Mouse (Mus musculus): ENCODE results near the gene Tlr2. TPM values are rescaled to one million over a fixed set of nuclear protein-coding genes. Genes with fewer than 3 reads are reported as not detected.
A peak's percentile ranks its signal among the peaks of the same experiment; 100 is the strongest.
"Not testable (repeated sequence)": the region's sequence is repeated elsewhere in the genome, so short reads cannot be mapped to it uniquely, and the experiment has no call there.

Gene Tlr2
- 1.1 and 1.6 TPM in 2 replicates for polyA plus RNA-seq (2016; fragmentation: Nextera tagmentation; extraction: Ambion mirVana)

DNA sequence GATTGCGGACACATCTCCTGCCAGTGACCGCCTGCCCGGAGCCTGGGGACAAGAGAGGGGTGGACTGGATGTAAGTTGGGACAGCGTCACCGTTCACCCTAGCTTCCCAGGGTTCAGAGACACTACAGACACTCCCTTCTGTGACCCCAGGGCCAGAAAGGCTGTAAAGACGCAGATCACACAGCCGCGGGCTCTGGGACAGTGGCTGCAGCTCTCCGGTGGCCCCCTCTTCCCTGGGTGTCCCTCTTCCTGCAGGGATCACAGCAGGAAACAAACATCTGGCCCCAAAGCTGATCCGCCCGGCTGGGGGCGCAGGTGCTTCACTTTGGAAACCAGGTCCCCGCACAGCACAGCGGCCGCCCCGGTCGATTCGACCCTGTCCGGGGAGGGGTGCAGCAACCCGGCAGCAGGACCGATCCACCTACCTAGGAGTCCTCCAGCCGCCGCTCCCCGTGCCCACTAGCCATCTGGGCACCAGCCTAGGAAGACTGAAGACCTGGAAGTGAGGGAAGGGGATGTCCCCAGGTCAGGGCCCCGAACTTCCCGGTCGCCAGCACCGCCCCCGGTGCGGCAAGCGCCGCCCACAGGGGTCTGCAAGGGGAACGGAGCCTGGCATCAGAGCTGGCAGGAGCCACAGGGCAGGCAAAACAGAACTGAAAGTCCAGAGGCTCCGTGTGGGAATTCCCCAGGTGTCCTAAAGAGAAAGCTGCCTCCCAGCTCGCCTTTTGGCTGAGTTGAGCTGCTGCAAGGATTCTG lies at the start of gene Tlr2:
Gene Tlr2 (minus strand): TSS at position 673 of the 756 bp plus-strand sequence.
- DNase-seq (ENCODE audit: low spot score): peak; percentile 70
- peaks cover 10% of the 10 kb centered on the region for H3K4me1 ChIP-seq
- H3K9me3 ChIP-seq (replicated peaks): no peaks in the 10 kb centered on the region
- H3K27ac ChIP-seq (replicated peaks): peak within 1 kb of the TSS; percentile 77
- H3K4me3 ChIP-seq: peak within 1 kb of the TSS; percentile 61
- under 1% methylated on average over 35 of the region's 35 CpGs for WGBS
- H3K27me3 ChIP-seq (ENCODE audit: low read depth, poor library complexity, severe bottlenecking): peaks cover 26% of the 10 kb centered on the region
- H3K36me3 ChIP-seq: no peaks in the 10 kb centered on the region

DNA sequence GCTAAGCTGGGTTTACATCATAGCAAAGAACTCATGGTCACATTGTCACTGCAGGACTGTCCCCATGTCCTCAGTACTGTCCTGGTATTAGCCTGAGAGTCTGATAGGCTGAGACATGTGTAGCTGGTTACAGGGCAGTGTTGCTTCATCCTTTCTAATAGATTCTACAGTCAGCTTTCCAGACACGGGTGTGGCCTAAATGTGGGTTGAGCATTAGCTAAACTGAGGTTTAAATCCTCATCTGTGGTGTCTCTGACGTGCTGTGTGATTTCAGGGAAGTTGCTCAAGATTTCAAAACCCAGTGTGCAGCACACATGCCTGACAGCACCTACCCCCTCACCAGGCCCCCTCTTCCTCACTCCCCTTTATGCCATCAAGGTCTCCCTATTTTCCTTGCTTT lies 43.6 kb upstream of the Tlr2 start:
- Histone ChIP-seq H3K9me3 (replicated peaks) (no peaks in the 10 kb centered on the region), H3K4me3 (no peak overlapping the region), H3K36me3 (no peaks in the 10 kb centered on the region), H3K27me3 (ENCODE audit: low read depth, poor library complexity, severe bottlenecking) (no peaks in the 10 kb centered on the region), H3K4me1 (no peaks in the 10 kb centered on the region), H3K27ac (replicated peaks) (no peak overlapping the region)
- DNase-seq (ENCODE audit: low spot score): no peak
- WGBS: 79% methylated on average over 2 of the region's 2 CpGs

DNA sequence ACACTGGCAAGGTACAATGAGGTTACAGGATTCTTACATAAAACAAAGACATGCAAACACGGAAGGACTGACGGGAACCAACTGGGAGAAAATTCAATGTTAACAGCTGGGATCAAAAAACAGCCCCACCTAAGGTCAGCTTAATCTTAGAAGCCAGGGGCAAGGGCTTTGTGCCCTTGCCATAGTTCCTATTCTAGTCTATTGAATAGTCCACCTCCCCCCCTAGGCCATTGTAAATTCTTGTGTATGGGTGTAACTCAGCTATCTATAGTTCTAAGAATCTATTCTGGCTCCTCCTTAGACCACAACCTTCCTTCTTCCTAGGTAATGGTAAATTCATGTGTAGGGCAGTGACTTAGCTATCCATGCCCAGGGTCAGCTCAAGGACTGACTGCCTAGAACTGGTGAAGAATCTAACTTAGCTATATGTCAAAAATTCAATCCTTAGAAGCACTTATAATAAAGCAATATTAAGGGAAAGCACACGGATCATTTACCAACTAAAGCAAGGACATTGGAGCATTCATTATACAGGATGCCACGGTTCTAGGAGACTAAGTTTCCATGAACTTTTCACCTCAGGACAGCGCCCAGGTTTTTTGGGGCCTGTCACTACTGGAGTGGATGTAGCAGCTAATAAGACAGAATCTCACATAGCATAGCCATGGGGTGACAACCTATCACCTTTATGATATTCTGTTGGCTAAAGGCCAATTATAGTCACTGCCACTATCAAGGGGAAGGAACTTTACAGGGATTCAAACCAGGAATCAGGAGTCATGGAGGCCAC lies 37.9 kb upstream of the Tlr2 start:
- H3K4me3 ChIP-seq; H3K9me3 ChIP-seq (replicated peaks); DNase-seq (ENCODE audit: low spot score); H3K27me3 ChIP-seq (ENCODE audit: low read depth, poor library complexity, severe bottlenecking); H3K36me3 ChIP-seq; H3K4me1 ChIP-seq; H3K27ac ChIP-seq (replicated peaks): not testable (repeated sequence)
- 88% methylated on average over 5 of the region's 5 CpGs for WGBS

DNA sequence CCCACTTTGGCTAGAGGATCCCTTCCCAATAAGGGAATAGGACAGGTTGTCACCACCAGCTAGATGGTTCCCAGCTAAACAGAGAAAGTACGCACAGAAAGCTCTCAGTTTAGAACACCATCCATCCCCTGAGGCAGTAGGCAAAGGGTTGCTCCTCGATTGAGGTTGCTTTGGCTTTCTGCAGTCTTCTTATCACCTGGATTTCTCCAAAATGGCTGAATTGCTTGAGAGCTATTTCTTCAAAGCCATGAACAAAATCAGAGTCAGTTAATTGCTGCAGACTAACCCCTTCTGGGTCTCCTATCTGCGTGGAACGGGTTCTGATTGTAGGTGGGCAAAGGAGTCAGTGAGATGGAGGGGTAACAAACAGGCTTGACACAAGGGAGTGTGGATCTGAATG lies 37.2 kb upstream of the Tlr2 start:
- Histone ChIP-seq H3K27me3 (ENCODE audit: low read depth, poor library complexity, severe bottlenecking) (no peaks in the 10 kb centered on the region), H3K9me3 (replicated peaks) (no peaks in the 10 kb centered on the region; the same call in 1 of the 2 replicates), H3K4me1 (no peaks in the 10 kb centered on the region), H3K27ac (replicated peaks) (no peak overlapping the region), H3K4me3 (no peak overlapping the region), H3K36me3 (no peaks in the 10 kb centered on the region)
- 93% methylated on average over 4 of the region's 4 CpGs for WGBS
- no peak for DNase-seq (ENCODE audit: low spot score)

DNA sequence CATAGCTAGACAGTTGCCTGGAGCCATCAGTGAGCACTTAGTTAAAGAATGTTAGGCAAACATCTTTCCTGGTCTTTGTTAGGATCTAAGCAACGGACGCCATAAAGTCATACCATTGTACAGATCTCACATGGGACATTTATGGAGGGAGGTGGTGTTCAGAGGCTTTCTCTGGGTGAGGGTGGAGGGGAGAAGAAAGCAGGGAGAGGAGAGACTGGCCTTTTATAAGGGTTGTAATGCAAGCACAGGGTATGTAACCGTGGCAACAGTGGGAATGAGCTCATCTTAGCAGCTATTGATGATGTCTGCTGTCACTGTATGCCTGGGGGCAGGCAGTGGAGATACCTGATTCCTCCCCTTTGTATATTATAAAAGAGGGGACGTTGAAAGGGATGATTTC lies 34.7 kb upstream of the Tlr2 start:
- Histone ChIP-seq H3K27me3 (ENCODE audit: low read depth, poor library complexity, severe bottlenecking) (no peaks in the 10 kb centered on the region), H3K27ac (replicated peaks) (no peak overlapping the region), H3K9me3 (replicated peaks) (no peaks in the 10 kb centered on the region; the same call in 1 of the 2 replicates), H3K36me3 (no peaks in the 10 kb centered on the region), H3K4me1 (no peaks in the 10 kb centered on the region), H3K4me3 (no peak overlapping the region)
- WGBS: 84% methylated on average over 4 of the region's 4 CpGs
- DNase-seq (ENCODE audit: low spot score): no peak

DNA sequence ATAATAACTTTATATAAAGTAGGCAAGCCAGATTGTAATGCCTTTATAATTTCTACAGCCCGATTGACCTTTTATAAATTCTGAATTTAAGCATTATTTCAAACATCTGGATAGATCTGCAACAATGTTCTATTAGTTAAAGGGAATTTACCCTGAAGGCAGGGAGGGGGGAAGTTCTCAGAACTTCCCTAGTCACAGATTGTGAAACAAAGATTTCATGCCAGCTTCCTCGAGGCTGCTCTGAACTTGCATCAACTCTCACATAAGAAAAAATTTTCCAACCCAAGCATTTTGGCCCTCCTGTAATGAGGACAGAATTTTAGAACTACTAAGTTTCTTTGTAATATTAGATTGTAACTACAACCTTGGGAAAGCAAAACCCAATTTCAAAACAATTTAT lies 33.5 kb upstream of the Tlr2 start:
- not testable (repeated sequence) for H3K36me3 ChIP-seq; DNase-seq (ENCODE audit: low spot score); H3K27me3 ChIP-seq (ENCODE audit: low read depth, poor library complexity, severe bottlenecking); H3K4me3 ChIP-seq; H3K4me1 ChIP-seq; H3K9me3 ChIP-seq (replicated peaks); H3K27ac ChIP-seq (replicated peaks)
- 91% methylated on average over 2 of the region's 2 CpGs for WGBS

DNA sequence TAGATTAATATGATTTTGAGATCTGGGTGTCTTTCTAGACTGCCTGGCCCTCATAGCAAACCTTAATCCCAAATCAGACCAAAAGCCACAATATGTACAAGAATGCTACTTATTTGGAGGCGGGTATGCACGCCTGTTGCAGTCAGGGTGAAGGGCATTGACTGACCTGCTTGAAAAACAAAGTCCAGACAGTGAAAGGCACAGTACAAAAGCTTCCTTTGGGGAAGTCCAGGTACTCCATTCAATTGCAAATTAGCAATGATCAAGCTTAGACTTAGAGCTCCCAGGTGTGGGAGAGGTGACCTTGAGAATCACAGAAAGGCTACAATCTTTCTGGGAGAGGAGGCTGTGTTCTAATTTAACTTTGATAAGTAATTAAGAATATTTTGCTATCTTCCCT lies 31.3 kb upstream of the Tlr2 start:
- not testable (repeated sequence) for H3K27me3 ChIP-seq (ENCODE audit: low read depth, poor library complexity, severe bottlenecking); H3K4me3 ChIP-seq; H3K4me1 ChIP-seq; H3K27ac ChIP-seq (replicated peaks); DNase-seq (ENCODE audit: low spot score); H3K9me3 ChIP-seq (replicated peaks); H3K36me3 ChIP-seq
- 90% methylated on average over 2 of the region's 2 CpGs for WGBS

DNA sequence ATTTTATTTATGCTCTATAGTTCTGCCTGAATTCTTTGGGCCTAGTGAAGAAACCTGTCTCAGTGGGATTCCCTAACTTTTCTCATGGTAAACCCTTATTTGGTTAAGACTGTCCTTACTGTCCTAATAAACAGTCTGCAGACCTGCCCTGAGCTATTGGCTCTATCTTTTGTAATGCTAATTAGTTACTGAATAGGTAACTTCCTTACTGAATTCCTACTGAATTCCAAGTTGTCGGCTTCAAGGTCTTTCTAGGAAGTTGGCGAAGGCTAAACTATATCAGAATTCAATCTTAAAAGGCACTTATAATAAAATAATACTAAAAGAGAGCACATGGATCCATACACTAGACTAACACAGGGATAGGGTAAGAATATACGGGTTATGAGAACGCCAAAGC lies 30.4 kb upstream of the Tlr2 start:
- not testable (repeated sequence) for H3K4me3 ChIP-seq; H3K27me3 ChIP-seq (ENCODE audit: low read depth, poor library complexity, severe bottlenecking); H3K27ac ChIP-seq (replicated peaks); H3K4me1 ChIP-seq; DNase-seq (ENCODE audit: low spot score); H3K36me3 ChIP-seq; H3K9me3 ChIP-seq (replicated peaks)
- WGBS: 95% methylated on average over 4 of the region's 4 CpGs

DNA sequence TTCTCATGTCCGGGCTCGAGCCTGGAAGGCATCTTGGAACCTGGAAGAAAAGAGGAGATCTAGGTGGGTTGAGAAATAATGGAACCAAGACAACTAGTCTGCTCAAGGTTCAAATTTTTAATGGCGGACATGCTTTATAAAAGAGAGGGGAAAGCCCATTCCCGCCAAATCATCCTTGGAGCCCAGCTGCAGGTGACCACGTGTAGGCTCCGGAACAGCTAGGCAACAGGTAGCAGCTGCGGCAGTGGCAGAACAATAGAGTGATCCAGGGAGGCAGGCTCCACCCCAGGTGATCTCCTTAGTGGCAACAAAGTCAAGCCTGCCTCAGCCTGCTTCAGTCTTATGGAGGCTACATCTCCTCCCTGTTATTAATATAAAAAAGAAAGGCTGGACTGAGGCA lies 30.0 kb upstream of the Tlr2 start:
- H3K27ac ChIP-seq (replicated peaks); DNase-seq (ENCODE audit: low spot score); H3K4me3 ChIP-seq; H3K27me3 ChIP-seq (ENCODE audit: low read depth, poor library complexity, severe bottlenecking); H3K36me3 ChIP-seq; H3K9me3 ChIP-seq (replicated peaks); H3K4me1 ChIP-seq: not testable (repeated sequence)
- 90% methylated on average over 7 of the region's 7 CpGs for WGBS

DNA sequence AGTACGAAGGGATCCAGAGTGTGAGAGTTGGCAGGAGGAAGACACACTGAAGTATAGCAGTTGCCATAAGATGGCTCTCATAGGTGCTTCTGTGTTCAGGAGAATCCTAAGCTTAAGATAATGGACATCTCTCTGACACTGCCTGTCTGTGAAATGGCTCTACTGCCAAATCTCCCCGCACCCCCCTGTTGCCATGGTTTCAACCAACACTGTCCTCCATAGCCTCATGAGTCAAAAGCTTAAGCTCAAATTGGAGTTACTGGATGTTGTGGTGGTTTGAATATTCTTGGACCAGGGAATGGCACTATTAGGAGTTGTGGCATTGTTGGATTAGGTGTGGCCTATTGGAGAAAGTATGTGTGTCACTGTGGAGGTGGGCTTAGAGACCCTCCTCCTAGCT lies 28.2 kb upstream of the Tlr2 start:
- no peaks in the 10 kb centered on the region for H3K27me3 ChIP-seq (ENCODE audit: low read depth, poor library complexity, severe bottlenecking)
- H3K4me3 ChIP-seq: no peak overlapping the region
- H3K27ac ChIP-seq (replicated peaks): no peak overlapping the region
- 93% methylated on average over 2 of the region's 2 CpGs for WGBS
- H3K4me1 ChIP-seq: no peaks in the 10 kb centered on the region
- H3K36me3 ChIP-seq: no peaks in the 10 kb centered on the region
- no peak for DNase-seq (ENCODE audit: low spot score)
- no peaks in the 10 kb centered on the region; the same call in 1 of the 2 replicates for H3K9me3 ChIP-seq (replicated peaks)

DNA sequence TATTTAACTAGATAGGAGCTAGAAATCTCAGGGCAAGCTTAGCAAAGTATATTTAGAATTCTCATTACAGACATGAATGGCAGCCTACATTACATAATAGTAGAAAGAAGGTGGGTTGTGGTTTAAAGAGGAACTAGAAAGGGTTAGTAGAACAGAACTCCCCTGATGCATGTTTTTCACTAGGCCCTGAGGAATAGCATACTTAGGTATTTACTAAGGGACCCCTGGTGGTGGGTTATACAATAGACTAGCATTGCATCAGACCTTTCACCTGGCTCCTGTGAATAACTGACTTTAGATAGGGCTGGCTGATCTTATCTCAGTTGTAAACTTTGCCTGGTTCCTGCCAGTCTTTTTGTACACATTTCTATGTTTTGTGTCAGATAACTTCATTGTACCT lies 25.5 kb upstream of the Tlr2 start:
- not testable (repeated sequence) for H3K9me3 ChIP-seq (replicated peaks); H3K27me3 ChIP-seq (ENCODE audit: low read depth, poor library complexity, severe bottlenecking); H3K4me3 ChIP-seq; DNase-seq (ENCODE audit: low spot score); H3K27ac ChIP-seq (replicated peaks); H3K36me3 ChIP-seq; H3K4me1 ChIP-seq

DNA sequence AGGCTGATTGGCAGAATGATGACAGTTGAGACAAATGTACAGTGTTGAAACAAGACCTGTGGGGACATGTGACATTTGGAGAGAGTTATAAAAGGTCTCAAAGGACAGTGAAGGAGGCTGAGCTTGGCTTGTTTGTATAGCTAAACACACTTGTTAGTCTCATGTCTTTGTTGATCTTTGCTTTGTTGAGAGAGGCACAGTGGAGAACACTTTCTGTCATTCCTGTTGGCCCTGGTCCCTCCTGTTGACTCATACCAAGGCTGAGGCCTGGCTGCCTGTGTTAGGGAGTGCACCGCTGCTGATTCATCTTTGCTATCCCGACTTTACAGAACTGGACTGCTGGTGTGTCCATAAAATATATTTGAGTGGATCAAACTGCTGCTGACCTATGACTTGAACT lies 23.6 kb upstream of the Tlr2 start:
- no peak for DNase-seq (ENCODE audit: low spot score)
- WGBS: 84% methylated on average over 2 of the region's 2 CpGs
- H3K4me1 ChIP-seq: no peaks in the 10 kb centered on the region
- H3K27ac ChIP-seq (replicated peaks): no peak overlapping the region
- H3K27me3 ChIP-seq (ENCODE audit: low read depth, poor library complexity, severe bottlenecking): no peaks in the 10 kb centered on the region
- H3K9me3 ChIP-seq (replicated peaks): no peaks in the 10 kb centered on the region
- no peaks in the 10 kb centered on the region for H3K36me3 ChIP-seq
- no peak overlapping the region for H3K4me3 ChIP-seq

DNA sequence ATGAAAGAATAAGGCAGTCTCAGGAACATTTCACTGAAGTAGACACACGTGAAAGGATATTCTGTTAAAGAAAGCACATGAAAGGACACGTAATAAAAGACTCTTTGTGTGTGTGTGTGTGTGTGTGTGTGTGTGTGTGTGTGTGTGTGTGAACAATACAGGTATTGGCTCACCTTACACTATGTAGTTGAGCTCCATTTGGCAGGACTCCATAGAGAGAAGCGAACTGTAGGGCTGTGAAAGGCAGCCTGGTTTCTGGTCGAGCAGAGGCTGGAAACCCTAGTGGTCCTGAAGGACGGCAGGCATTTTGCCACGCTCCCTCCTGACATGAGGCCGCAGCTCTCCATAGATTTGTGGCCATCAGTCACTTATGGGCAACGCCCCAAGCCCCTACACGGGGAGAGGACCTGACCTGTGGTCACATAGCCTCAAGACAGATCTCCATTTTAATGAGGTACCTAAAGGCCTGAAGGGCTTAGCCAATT lies 22.5 kb upstream of the Tlr2 start:
- Histone ChIP-seq H3K4me1 (no peaks in the 10 kb centered on the region), H3K9me3 (replicated peaks) (no peaks in the 10 kb centered on the region), H3K36me3 (no peaks in the 10 kb centered on the region), H3K27me3 (ENCODE audit: low read depth, poor library complexity, severe bottlenecking) (no peaks in the 10 kb centered on the region), H3K4me3 (no peak overlapping the region), H3K27ac (replicated peaks) (no peak overlapping the region)
- 87% methylated on average over 9 of the region's 9 CpGs for WGBS
- DNase-seq (ENCODE audit: low spot score): no peak

Measured in midbrain, embryonic 10.5 days (tissue).